Mouse (Mus musculus) kidney, adult 2 months (tissue): ENCODE results near the gene Ly9.

Experiments
- CTCF ChIP-seq: fragments of 200-500 bp; conservative IDR thresholded peaks from 2 replicates; pipeline ENCODE4 v1.5.1; 2011; ENCODE audit warnings: low read depth, mild to moderate bottlenecking, control low read depth, low read length, moderate library complexity, mixed read lengths; ENCODE audit not compliant: insufficient read depth, insufficient read length
- POLR2A ChIP-seq: fragments of 200-500 bp; IDR thresholded peaks from one replicate; pipeline ENCODE4 v1.6.1; 2011; ENCODE audit warnings: low read depth, low read length, control low read depth

GRCm38 (mm10) chr1:171630912-171631311 is 23.7 kb upstream of the Ly9 start:
- no peak for TF ChIP-seq CTCF
- no peak for TF ChIP-seq POLR2A
